Comparison of ENCODE assay signal across 11 mouse cellular contexts in the genomic region with DNA sequence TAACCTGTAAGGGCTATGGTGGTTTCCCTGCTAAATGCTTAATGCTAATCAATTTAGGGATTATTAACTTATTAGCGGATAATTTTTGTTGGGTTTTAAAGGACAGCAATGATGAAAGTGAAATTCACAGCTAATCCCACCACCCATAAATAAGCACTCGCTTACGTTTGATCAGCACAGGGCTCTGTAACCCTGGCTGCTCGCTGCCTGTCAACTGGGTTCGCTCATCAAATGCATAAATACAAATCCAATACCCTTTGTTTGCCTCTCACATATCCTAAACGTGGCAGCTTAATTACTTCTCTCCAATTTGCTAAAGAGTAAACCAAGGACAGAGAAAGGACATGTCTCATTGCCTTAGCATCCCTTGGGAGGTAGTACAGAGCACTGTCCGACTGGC.
"Had no signal": no experiment of that assay in that cellular context is flagged by ENCODE, and none has a peak within 500 bp of the region (broad histone marks: within the 10 kb centered on the region; RNA-seq: fewer than 3 reads in every experiment).

No protein-coding gene starts in this region.

- H3K4me3 ChIP-seq: layer of hippocampus, adult 2 months; limb, embryonic 10.5 days; limb, embryonic 13.5 days; liver, embryonic 13.5 days; myocyte; neural tube, embryonic 13.5 days; stomach, embryonic 15.5 days had no signal

- H3K36me3 ChIP-seq: limb, embryonic 10.5 days; limb, embryonic 13.5 days; liver, embryonic 13.5 days; neural tube, embryonic 13.5 days; stomach, embryonic 15.5 days had no signal

- H3K27ac ChIP-seq: limb, embryonic 10.5 days; limb, embryonic 13.5 days; liver, embryonic 13.5 days; neural tube, embryonic 13.5 days; stomach, embryonic 15.5 days had no signal

- H3K9ac ChIP-seq: limb, embryonic 13.5 days; liver, embryonic 13.5 days; neural tube, embryonic 13.5 days; stomach, embryonic 15.5 days had no signal

- H3K4me2 ChIP-seq: limb, embryonic 13.5 days; liver, embryonic 13.5 days; neural tube, embryonic 13.5 days; stomach, embryonic 15.5 days had no signal

- H3K9me3 ChIP-seq: limb, embryonic 10.5 days; limb, embryonic 13.5 days; liver, embryonic 13.5 days; neural tube, embryonic 13.5 days; stomach, embryonic 15.5 days had no signal

- H3K4me1 ChIP-seq: limb, embryonic 10.5 days; limb, embryonic 13.5 days; liver, embryonic 13.5 days; stomach, embryonic 15.5 days had no signal

- H3K27me3 ChIP-seq: limb, embryonic 13.5 days; liver, embryonic 13.5 days; neural tube, embryonic 13.5 days; stomach, embryonic 15.5 days had no signal

- DNase-seq: liver; liver, embryonic 13.5 days; right cerebral cortex, postnatal 25 days; spleen, adult 18-20 months; thymus, postnatal 25 days had no signal
